Mouse (Mus musculus) E14TG2a.4 (cell line): ENCODE results near the gene Golga7b.

Experiments
- CTCF ChIP-seq: conservative IDR thresholded peaks from 2 replicates; pipeline ENCODE4 v1.5.1; 2014; ENCODE audit warnings: low read length
- NANOG ChIP-seq: IDR thresholded peaks from 2 replicates; pipeline ENCODE4 v1.6.1; 2014; ENCODE audit warnings: borderline replicate concordance, low read length, mixed read lengths

- TF ChIP-seq CTCF (no peak), NANOG (no peak)
Observed at GRCm38 (mm10) chr19:42292106-42292505, 44.7 kb downstream of the Golga7b start.
